Mouse (Mus musculus) brain, embryonic 14.5 days (tissue): Measurements from ENCODE around the gene Aplp2.

Experiments
- CTCF ChIP-seq: fragments of 200-500 bp; IDR thresholded peaks from 2 replicates; pipeline ENCODE4 v1.5.1; 2012; ENCODE audit warnings: inconsistent platforms, mild to moderate bottlenecking, moderate library complexity, borderline replicate concordance; ENCODE audit not compliant: insufficient read depth, insufficient read length; ENCODE audit errors: extremely low read depth
- POLR2A ChIP-seq: fragments of 200-500 bp; IDR thresholded peaks from 2 replicates; pipeline ENCODE4 v1.6.1; 2012; ENCODE audit warnings: mild to moderate bottlenecking, inconsistent platforms, borderline replicate concordance; ENCODE audit not compliant: poor library complexity, insufficient read depth, insufficient read length, severe bottlenecking; ENCODE audit errors: extremely low read depth

DNA sequence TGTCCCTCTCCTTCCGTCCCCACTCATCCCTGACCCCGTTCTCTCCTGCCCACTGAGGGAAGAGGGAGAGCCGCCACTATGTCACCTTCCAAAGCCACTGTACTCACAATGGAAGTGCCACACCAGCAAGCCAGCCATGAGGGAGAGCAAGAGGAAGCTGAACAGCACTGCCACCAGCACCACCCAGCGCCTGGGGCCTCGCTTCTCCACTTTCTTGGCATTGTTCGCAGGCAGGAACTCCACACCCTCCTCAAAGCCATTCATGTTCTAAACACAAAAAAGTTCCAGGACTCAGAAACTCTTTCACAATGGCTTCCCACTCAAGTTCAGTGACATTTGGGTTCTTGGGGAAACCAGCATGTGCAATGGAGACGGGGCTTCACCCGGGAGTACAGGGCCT, 103.2 kb downstream of the Aplp2 start:
- no peak for TF ChIP-seq CTCF
- TF ChIP-seq POLR2A: no peak
